Mouse (Mus musculus): Measurements from ENCODE around the gene Bcl9.

GRCm38 (mm10) chr3:97159986-97160385 is 137.7 kb downstream of the Bcl9 start:
- TF ChIP-seq CTCF (IDR thresholded peaks at IDR 0.05; ENCODE audit: low read depth, low read length) (no peak), GATA1 (IDR thresholded peaks at IDR 0.05; ENCODE audit: borderline replicate concordance, low read length) (no peak)
